Mouse (Mus musculus): ENCODE results near the gene Cnnm4.

DNA sequence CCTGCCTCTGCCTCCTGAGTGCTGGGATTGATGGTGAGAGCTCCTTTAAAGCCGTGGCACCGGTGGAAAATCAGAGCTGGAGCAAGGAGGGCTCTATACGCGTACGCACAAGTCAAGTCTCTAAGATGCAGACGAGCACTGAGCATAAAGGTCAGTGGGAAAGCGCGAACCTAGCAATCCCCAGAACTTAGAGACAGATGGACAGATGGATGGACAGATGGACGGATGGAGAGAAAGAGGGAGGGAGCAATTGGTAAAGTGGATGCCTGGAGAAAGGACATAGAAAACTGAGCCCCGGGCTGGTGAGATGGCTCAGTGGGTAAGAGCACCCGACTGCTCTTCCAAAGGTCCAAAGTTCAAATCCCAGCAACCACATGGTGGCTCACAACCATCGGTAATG is 69.4 kb downstream of the Cnnm4 start:
- TF ChIP-seq CTCF (conservative IDR thresholded peaks at IDR 0.05 in 1 of 2, IDR thresholded peaks at IDR 0.05 in 1 of 2; ENCODE audit: low read depth in 2 of 2, low read length in 2 of 2) (no peak), ZC3H11A (IDR thresholded peaks at IDR 0.05; ENCODE audit: low read depth, low read length) (no peak)
